Comparison of ENCODE assay signal across 17 mouse cellular contexts in the genomic region with DNA sequence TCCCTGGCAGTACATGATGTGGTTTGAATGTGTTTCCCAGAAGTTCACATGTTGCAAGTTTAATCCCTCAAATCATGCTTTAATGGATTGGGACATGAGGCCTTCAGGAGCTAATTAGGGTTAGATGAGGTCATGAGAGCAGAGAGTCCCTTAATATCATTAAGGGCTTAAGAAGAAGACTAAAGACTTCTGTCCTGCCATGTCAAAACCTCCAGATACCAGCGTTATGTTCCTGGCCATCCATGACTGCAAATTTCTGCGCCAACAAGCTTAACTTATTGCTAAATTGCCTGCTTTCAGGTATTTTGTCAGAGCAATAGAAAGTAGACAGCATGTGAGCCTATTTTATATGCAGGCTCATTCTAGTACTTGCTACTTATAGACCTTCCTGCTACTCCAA.
"Had no signal": no experiment of that assay in that cellular context is flagged by ENCODE, and none has a peak within 500 bp of the region (broad histone marks: within the 10 kb centered on the region; RNA-seq: fewer than 3 reads in every experiment).

No protein-coding gene starts in this region.

- DNase-seq: left cerebral cortex, postnatal 4 days; liver; liver, embryonic 13.5 days; liver, postnatal 0 days; lung, adult 18-20 months; lung, adult 2 months; lung, embryonic 14.5 days; lung, postnatal 10 days; lung, postnatal 14 days; lung, postnatal 36 days; lung, postnatal 4 days; midbrain, embryonic 14.5 days had no signal

- ATAC-seq: liver, embryonic 12.5 days; liver, postnatal 0 days; lung, postnatal 0 days; midbrain, embryonic 13.5 days; midbrain, embryonic 15.5 days; midbrain, embryonic 16.5 days had no signal
